Mouse (Mus musculus) adrenal gland, postnatal 36 days (tissue): ENCODE data around the gene Myo10. TPM values are rescaled to one million over a fixed set of nuclear protein-coding genes. Genes with fewer than 3 reads are reported as not detected.

Experiments
- DNase-seq, 2 experiments: peaks; one replicate each; pipeline ENCODE4 v3.0.0; 2021; ENCODE audit warnings: mixed read lengths in 1 of 2
- total RNA-seq, 2 experiments: library from RNA; stranded (reverse); gene quantifications; 2 replicates each; pipeline ENCODE4 v1.2.3; 2021

The Myo10 gene
- total RNA-seq, 2 experiments from 2014 or later, result 83.3 to 141 TPM

GRCm38 (mm10) chr15:25652368-25652767, 30.0 kb downstream of the Myo10 start:
- DNase-seq, result no peak

DNA sequence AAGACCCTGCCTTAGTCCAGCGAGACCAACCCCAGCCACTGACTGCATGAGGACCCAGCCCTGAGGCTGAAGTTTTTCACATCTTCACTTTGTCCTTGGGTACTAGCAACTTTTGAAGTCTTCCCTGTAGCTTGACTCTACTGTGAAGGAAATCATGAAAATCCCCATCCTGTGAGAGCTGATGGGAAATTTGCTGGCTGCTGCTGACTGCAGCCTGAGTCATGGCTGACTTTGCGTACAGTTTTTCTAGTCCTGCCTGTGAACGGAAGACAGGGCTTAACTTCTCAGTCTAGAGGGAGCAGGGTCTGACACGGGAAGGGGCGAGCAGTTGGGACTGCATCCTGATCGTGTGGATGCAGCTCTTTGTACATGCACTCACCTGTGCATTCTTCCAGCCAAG, 30.6 kb downstream of the Myo10 start:
- DNase-seq, result peak in 1 of 2 experiments; percentile 33

- no peak for DNase-seq
Observed at GRCm38 (mm10) chr15:25653680-25654079, 31.4 kb downstream of the Myo10 start.

GRCm38 (mm10) chr15:25662833-25663519, 40.7 kb downstream of the Myo10 start:
- DNase-seq, result no peak

DNA sequence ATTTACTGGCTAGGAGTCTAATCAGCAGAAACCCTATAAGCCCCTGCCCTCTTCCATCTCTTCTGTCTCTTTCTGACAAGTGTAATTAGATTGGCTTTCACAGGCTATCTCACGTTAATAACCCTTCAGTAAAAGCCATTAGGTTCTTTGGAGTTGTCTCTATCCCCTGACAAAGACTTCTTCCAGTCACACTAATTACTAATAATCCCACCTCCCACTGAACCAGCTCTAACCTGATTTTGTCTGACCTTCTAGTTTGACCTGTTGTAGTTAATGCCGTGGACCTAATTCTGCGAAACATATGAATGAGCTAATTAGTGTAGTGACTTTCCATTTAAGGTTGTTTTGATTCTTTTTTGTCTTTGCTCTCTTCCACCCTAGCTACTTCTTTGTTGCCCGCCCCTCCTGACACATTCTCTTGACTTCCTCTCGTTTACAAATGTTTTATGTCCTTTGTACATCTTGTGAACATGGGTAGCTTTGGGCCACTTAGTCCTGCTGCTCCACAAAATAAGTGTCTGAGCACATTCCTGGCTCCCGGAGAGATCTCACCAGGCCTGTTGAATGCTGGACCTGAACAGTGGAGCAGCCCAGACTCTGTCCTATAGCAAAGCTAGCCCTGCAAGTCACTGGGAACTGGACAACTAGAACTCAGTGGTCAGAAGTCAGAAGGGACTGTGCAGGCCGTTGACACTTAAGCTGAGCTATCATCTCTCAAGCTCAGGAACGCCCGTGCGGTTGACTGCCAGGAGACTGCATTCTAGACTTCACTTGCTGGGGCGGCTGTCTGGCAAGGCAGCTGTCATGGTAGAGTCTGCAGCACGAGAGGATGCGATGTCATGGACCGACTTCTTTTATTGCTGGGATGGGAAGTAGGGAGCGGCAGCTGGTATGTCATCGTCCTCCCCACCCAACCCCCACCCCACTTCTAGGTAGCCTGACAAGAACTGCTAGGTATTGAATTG, 47.2 kb downstream of the Myo10 start:
- DNase-seq, result no peak

- no peak for DNase-seq
Observed at GRCm38 (mm10) chr15:25673231-25673980, 51.1 kb downstream of the Myo10 start.

- no peak for DNase-seq
Observed at GRCm38 (mm10) chr15:25674099-25674931, 52.0 kb downstream of the Myo10 start.

DNA sequence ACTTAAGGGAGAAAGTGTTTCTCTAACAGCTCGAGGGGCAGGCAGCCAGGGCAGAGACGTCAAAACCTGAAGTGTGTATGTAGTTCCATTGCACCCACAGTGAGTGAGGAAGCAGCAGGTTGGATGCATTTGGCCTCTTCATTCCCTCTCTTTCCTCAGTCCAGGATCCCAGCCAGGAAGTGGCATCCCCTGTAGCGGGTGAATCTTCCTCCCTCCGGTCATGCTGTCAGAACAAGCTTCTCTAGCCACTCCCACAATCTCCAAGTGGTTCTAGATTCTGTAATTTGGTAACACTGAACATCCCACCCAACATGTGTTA, 52.6 kb downstream of the Myo10 start:
- DNase-seq, result no peak

DNA sequence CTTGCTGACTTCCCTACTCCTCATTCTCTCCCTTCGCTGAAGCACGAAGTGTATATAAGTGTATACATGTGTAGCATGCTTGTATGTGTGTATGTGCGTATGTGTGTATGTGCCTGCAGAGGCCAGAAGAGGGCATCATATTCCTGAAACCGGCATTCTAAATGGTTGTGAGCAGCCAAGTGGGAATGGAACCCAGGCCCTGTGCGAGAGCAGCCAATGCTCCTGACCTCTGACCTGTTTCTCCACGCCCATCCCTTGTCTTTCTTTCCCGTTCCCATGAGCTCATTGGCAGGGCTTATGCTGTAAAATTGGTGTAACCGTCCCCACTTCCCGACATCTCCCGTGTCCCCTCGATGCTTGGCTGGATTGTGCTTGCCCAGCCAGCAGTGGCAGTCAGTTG, 53.0 kb downstream of the Myo10 start:
- no peak for DNase-seq

DNA sequence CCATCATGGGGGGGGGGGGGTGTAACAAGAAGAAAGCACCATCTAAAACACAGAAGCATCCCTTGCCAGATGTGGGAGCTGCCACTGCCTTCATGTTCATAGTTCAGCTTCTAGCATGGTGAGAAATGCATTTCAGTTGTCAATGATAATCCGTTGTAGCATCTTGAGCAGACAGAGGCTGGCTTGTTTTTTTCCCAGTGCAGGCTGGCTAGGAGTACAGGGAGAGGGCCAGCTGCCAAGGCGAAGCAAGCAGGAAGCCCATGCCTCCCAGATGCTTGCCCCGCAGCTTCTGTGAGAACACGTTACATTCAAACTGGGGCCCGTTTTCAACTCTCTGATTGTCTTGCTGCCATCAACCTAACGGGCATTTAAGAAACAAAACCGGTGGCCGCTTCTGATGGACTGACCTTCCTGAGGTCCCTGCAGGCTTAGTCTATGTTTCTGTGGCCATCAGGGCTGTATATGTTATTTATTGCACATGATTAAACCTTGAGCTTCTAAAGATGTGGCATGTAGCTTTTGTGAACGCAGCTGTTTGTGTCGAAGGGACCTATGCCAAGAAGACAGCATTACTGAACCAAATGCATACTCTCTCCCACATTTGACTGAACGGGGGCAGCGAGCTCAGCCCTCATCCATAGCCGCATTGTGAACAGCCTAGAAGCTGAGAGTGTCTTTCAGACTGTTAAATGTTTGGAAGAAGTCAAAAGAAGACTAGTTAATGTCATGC, 53.9 kb downstream of the Myo10 start:
- DNase-seq, result no peak

DNA sequence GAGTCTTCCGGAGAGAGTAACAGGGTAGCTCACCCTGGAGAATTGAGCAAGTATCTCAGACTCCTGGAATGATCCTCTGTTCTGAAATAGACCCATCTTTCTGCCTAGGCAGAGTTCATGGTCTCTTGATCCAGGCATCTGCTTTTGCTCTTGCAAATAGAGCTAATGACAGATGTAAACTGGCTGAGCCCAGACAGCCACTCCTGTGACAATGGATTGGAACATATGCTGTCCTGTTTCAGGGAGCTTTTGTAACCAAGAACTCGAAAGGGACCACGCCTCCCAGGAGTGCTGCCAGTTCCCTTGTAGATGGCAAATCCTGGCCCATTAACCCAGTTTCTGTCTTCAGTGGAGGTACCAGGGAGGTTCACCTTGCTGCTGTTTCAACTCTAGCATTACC, 56.8 kb downstream of the Myo10 start:
- peak; percentile 28 to 45 for DNase-seq

DNA sequence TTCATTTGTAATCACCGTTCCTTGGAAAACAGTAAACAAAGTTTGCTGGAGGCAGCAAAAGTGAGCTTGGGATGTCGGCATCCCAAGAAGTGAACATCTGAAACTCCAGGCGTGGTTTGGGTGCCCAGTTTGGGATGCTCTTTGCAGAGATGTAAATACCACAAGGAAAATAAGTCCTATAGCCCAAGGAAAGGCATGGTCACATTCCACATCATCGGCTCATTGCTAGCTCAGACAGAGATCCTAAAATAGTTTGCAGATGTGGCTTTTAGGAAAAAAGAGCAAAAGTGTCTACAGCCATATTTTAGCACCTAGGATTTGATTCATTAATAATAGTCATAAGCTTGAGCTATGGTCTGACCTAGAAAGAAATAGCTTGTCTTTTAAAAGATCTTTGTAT, 57.3 kb downstream of the Myo10 start:
- no peak for DNase-seq

DNA sequence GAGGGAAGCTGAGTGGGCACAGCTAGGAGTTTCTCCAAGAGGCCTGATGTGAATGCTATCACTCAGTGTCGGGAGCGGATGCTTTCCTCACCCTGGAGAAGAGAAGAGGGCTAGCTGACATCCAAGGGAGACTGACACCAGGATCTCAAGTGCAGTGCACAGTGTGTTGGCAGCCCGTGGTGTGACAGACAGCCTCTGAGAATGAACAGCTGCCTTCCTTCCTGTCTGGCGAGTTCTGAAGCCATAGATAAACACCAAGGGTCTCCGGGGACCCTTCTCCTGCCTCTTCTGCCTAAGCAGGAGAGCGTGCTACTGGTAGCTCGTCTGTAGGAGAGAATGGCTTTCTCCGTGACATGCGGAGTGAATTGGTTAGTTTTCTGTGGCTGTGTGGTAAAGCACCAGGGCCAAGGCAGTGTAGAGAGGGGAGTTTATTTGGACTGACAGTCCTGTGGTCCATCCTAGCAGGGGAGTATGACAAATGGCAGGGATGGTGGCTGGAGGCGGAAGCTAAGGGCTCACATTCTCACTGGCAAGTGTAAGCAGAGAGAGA, 58.0 kb downstream of the Myo10 start:
- DNase-seq, result no peak

- no peak for DNase-seq
Observed at GRCm38 (mm10) chr15:25682953-25683507, 60.7 kb downstream of the Myo10 start.

DNA sequence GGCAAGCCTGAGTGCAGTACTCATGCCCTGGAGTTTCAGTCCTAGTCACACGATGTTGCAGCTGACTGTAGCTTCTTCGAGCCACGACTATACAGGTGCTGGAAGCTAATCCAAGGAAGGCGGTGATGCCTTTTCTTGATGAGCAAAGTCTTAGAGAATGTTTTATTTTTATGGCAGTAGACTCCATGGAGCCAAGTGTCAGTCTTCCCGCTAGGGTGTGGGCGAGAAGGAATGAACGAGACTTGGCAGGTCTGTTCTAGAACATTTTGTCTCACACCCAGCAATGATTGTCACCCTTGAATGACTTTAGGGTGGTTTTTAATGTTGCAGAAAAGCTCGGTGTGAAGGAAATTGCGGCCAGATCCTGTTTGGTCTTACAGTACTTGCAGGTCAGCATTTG, 62.9 kb downstream of the Myo10 start:
- no peak for DNase-seq

DNA sequence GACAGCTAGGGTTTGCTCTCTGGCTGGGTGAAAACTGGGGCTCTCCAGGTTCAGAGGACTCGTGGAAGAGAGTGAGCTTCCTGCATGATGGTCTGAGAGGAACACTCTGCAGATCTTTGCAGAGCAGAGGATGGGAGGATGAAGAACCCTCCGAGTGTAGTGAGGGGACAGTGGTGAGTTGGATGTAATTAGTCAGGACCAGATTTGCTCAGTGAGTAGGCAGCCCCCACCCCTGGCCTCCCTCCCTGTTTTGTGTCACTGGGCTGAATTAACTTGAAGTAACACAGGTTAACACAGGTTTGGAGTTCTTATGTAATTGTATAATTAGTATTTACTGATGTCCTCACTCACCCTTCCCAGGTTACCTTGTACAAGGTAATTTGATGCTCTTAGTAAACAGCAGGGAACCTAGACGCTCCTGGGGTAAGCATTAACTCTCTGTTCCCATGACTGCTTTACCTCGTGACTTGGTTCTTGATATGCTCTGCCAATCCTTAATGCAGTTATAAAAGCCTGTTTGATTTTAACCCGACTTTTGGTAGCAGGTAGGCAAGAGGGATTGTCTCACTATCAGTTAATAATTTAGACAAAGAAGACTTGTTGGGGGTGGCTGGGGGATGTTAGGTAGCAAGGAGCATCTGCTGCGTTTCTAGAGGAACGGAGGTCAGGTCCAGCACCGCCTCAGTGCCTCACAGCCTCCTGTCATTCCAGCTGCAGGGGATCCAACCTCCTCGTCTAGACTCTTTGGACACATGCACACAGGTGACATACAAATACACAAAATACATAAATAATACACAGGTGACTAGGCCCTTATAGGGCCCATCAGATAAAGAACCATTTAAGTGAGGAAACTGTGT, 66.3 kb downstream of the Myo10 start:
- DNase-seq, result no peak

GRCm38 (mm10) chr15:25689477-25689876, 67.2 kb downstream of the Myo10 start:
- DNase-seq, result no peak

DNA sequence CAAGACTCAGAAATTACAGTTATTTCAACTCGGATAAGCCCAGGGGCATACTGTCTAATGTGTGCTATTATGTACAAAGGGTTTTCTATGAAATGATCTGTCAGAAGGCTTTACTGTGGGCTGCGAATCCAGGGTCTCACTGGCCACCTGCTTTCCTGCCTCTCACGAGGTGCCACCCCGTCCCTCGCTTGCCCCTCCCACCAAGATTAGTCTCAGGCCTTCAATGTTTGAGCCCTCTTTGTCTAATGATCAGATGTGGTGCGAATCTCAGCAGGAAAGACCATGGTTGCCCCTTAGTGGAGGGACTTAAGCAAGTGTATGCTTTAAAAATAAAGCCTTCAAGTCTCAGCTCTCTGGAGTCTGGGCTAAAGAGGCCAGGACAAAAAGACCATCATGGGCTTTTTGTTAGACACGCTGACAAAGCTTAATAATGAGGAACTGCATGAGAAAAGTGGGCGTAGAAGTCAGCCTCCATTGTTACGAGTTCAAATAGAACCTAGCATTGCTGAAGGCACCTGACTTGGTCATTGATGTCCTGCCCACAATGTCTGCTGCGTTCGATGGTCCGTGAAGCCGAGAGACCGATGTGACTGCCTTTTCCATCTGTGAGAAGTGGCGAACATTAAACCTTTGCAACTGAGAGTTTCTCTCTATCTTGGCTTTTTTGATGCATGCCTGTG, 67.9 kb downstream of the Myo10 start:
- no peak for DNase-seq

- no peak for DNase-seq
Observed at GRCm38 (mm10) chr15:25690746-25691105, 68.4 kb downstream of the Myo10 start.
